Mouse (Mus musculus): ENCODE measurements around the gene Grm4. TPM values are rescaled to one million over a fixed set of nuclear protein-coding genes. Genes with fewer than 3 reads are reported as not detected.
A peak's percentile ranks its signal among the peaks of the same experiment; 100 is the strongest.

Gene Grm4
- polyA plus RNA-seq, 1 experiment from 2014 or later = not detected

DNA sequence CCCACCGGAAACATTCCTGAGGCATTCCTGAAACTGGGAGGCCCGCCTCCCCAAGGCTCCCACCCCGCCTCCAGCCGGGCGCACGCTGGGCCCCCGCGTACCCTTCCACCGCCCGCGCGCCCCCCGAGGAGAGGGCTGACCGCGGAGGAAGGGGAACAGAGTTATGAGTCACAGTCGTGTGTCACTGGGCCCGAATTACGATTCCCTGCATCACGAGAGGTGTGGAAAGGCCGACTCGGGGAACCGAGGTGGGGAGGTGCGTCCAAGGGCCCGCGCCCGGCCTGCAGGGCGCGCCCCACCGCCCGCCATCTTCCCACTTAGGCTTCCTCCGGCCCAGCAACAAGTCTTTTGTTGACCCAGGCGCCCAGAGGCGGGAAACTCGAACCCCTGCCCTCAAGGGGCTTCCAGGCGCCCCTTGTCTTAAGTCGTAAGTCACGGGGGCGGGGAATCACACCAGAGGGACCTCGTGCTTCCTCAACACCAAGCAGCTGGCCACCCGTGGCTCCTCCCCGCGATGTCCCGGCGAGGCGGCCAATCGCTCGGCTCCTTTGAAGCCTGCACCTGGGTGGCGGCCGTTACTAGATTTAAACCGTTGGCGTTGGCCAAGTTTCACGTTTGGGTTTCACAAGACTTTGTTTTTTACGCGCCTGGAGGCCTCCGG, 34.4 kb upstream of the Grm4 start:
- peaks cover 28% of the 10 kb centered on the region in 2 experiments for H3K4me1 ChIP-seq (ENCODE audit: control insufficient read depth in 2 of 2, insufficient read depth in 2 of 2, low read length in 2 of 2)
- H3K9me3 ChIP-seq (ENCODE audit: control insufficient read depth, low read length) = no peaks in the 10 kb centered on the region
- peak overlapping the region; percentile 78 for H3K9ac ChIP-seq (ENCODE audit: low read length)
- ATAC-seq (ENCODE audit: insufficient number of reproducible peaks, insufficient read depth, low FRiP score, low read depth) = peak; percentile 33
- peak overlapping the region; percentile 93 for H3K4me2 ChIP-seq (ENCODE audit: low read length)
- no peaks in the 10 kb centered on the region for H3K27me3 ChIP-seq (ENCODE audit: control insufficient read depth, insufficient read depth, low read length)
- H3K27ac ChIP-seq (replicated peaks in 1 of 2; ENCODE audit: control insufficient read depth in 1 of 2, insufficient read depth in 1 of 2, low read depth in 2 of 2, low read length in 2 of 2) = peak overlapping the region; percentile 85 to 91
- 2% methylated on average over 54 of the region's 55 CpGs for WGBS
- peak overlapping the region; percentile 77 to 82 for H3K4me3 ChIP-seq (ENCODE audit: control insufficient read depth in 1 of 2, insufficient read depth in 1 of 2, low read depth in 1 of 2, low read length in 2 of 2)
- peaks cover under 1% of the 10 kb centered on the region; the same call in 1 of the 2 replicates for H3K36me3 ChIP-seq (ENCODE audit: control insufficient read depth, insufficient read depth, low read length)

DNA sequence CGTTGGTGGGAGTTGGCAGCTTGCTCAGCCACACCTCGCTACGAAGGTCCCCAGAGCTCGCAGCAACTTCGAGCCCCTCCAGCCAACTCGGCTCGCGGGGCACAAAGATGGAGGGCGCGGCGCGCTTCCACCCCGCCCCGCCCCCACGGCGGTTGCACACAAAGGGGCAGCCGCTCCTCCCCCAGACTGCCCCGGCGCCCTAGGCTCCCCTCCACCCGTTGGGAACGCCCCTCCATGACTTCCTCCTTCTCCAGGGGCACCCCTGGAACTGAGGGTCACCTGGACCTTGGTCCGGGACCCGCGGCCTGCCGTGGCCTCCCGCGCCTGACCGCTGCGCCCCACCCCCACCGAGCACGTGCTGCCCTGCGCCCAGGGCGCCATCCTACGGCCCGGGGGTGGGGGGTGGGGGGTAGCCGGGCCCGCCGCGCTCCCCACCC, 33.9 kb upstream of the Grm4 start:
- Histone ChIP-seq H3K9me3 (ENCODE audit: control insufficient read depth, low read length) (no peaks in the 10 kb centered on the region), H3K27me3 (ENCODE audit: control insufficient read depth, insufficient read depth, low read length) (no peaks in the 10 kb centered on the region), H3K9ac (ENCODE audit: low read length) (peak overlapping the region; percentile 78), H3K4me3 (ENCODE audit: control insufficient read depth in 1 of 2, insufficient read depth in 1 of 2, low read depth in 1 of 2, low read length in 2 of 2) (peak overlapping the region; percentile 77 to 82), H3K4me1 (ENCODE audit: control insufficient read depth in 2 of 2, insufficient read depth in 2 of 2, low read length in 2 of 2) (peaks cover 28% of the 10 kb centered on the region in 2 experiments), H3K4me2 (ENCODE audit: low read length) (peak overlapping the region; percentile 93), H3K36me3 (ENCODE audit: control insufficient read depth, insufficient read depth, low read length) (no peaks in the 10 kb centered on the region; the same call in 1 of the 2 replicates), H3K27ac (replicated peaks in 1 of 2; ENCODE audit: control insufficient read depth in 1 of 2, insufficient read depth in 1 of 2, low read depth in 2 of 2, low read length in 2 of 2) (peak overlapping the region; percentile 79 to 91)
- peak; percentile 23; the same call in 1 of the 2 replicates for ATAC-seq (ENCODE audit: insufficient number of reproducible peaks, insufficient read depth, low FRiP score, low read depth)
- 1% methylated on average over 28 of the region's 39 CpGs for WGBS

DNA sequence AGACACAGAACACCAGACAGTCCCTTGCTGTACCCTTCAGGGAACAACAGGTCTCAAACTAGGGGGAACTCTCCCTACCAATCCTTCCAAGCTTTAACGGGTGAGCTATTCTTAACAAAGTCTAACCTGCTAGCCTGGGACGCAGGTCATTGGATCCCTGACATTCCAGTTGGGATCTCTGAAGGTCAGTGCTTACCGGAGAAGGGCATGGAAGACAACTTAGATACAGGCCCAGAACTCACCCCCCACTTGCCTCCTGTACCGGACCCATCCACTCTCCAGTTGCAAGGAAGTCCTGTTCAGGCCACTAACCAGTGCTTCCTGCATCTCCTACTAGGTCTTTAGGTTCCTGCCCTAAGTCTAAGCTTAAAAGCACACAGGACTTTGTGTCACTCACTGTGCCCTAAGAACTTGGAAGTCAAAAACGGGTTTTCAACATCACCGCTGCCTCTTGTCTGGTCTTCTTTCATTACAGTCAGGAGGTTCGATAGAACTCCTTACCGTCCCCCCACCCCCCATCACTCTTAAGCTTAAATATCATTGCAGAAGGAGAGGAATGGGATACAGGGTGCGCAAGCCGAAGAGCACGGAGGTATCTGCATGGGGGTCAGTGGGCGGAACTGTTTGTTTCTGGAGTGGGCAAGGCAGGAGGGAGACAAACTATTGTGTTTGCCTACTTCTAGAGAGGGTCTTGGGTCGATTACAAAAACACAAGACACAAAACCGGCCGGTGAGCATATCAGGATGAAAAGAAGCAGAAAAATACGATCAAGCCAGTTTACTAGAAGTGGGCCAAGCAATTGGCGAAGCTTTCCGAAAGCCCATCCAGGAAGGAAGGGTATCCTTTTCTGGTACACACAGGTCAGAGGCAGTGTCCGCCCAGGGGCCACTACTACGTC, 33.1 kb upstream of the Grm4 start:
- peak overlapping the region; percentile 77 to 82 for H3K4me3 ChIP-seq (ENCODE audit: control insufficient read depth in 1 of 2, insufficient read depth in 1 of 2, low read depth in 1 of 2, low read length in 2 of 2)
- no peaks in the 10 kb centered on the region for H3K9me3 ChIP-seq (ENCODE audit: control insufficient read depth, low read length)
- H3K9ac ChIP-seq (ENCODE audit: low read length) = peak overlapping the region; percentile 78
- H3K27me3 ChIP-seq (ENCODE audit: control insufficient read depth, insufficient read depth, low read length) = no peaks in the 10 kb centered on the region
- WGBS = 49% methylated on average over 20 of the region's 20 CpGs
- H3K27ac ChIP-seq (replicated peaks in 1 of 2; ENCODE audit: control insufficient read depth in 1 of 2, insufficient read depth in 1 of 2, low read depth in 2 of 2, low read length in 2 of 2) = peak overlapping the region; percentile 79 to 91
- H3K4me2 ChIP-seq (ENCODE audit: low read length) = peak overlapping the region; percentile 93
- ATAC-seq (ENCODE audit: insufficient number of reproducible peaks, insufficient read depth, low FRiP score, low read depth) = no peak
- H3K36me3 ChIP-seq (ENCODE audit: control insufficient read depth, insufficient read depth, low read length) = no peaks in the 10 kb centered on the region
- peaks cover 29 to 31% of the 10 kb centered on the region in 2 experiments for H3K4me1 ChIP-seq (ENCODE audit: control insufficient read depth in 2 of 2, insufficient read depth in 2 of 2, low read length in 2 of 2)

DNA sequence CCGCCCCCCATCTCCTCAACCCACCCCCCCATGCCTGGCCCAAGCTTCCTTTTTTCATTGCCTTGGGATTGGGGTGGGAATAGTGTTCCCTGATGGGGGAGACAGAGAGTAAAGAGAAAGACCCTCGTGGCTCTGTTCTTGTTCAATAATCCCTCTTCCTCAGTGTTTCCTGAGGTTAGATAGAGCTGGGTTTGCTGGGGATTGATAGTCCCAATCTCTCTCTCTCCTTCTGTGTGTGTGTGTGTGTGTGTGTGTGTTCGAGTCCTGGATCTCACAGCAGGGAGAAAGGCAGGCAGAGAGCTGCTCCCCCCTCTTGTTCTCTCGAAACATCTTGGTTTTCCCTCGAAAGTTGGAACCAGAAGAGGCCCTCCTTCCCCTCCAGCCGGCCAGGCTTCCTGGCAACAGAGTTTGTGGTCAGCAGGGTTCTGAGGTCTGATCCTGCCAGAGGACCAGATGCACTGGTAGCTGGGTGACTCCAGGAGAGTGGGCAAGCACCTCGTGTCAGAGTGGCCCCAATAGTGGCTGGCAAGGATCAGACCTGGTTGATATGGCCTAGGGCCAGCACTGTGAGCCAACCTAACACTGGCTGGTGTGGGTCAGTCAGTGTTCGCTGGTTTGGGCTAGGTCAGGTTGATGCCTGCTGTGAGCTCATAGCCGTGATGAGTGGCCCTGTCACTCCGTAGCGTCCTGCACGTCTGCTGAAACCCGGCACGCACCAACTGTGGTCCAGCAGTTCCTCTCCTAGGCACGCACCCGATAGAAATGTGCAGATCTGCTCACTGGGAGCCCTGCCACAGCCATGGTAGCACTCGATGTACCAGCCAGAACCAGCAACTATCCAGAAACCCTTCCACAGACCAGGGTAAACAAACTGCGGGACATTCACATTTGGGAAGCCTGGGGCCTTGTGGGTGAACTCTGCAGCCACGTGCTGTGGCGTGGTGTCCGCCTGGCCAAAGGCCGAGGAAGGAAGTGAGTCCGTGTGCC, 31.3 kb upstream of the Grm4 start:
- 78% methylated on average over 23 of the region's 23 CpGs for WGBS
- H3K4me2 ChIP-seq (ENCODE audit: low read length) = no peak overlapping the region
- H3K36me3 ChIP-seq (ENCODE audit: control insufficient read depth, insufficient read depth, low read length) = no peaks in the 10 kb centered on the region
- H3K27me3 ChIP-seq (ENCODE audit: control insufficient read depth, insufficient read depth, low read length) = no peaks in the 10 kb centered on the region
- H3K9ac ChIP-seq (ENCODE audit: low read length) = no peak overlapping the region
- ATAC-seq (ENCODE audit: insufficient number of reproducible peaks, insufficient read depth, low FRiP score, low read depth) = no peak
- H3K27ac ChIP-seq (replicated peaks in 1 of 2; ENCODE audit: control insufficient read depth in 1 of 2, insufficient read depth in 1 of 2, low read depth in 2 of 2, low read length in 2 of 2) = no peak overlapping the region
- peaks cover 19 to 23% of the 10 kb centered on the region in 2 experiments for H3K4me1 ChIP-seq (ENCODE audit: control insufficient read depth in 2 of 2, insufficient read depth in 2 of 2, low read length in 2 of 2)
- no peaks in the 10 kb centered on the region for H3K9me3 ChIP-seq (ENCODE audit: control insufficient read depth, low read length)
- no peak overlapping the region for H3K4me3 ChIP-seq (ENCODE audit: control insufficient read depth in 1 of 2, insufficient read depth in 1 of 2, low read depth in 1 of 2, low read length in 2 of 2)

DNA sequence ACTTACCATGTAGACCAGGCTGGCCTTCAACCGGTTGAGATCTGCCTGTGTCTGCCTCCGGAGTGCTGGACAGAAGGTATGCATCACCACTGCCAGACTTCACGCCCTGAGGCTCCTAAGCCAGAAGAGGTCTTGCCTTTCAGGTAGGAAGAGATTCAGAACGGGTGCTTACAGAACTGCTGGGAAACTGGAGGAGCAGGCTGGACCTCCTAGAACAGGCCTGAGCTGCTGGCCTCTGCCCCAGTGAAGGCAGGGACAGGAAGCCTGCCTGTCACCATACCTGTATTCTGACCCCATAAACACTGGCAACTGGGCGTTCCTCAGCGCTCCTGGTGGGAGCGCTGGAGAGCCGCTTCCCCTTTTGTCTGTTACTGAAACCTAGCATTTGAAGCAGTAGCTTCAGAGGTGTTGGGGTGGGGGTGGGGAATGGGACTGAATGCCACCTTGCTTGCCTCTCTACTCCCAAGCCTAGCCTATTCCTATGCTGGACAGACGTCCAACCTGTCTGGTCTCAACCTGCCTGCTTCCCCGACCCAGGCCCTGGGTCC, 30.3 kb upstream of the Grm4 start:
- no peaks in the 10 kb centered on the region for H3K36me3 ChIP-seq (ENCODE audit: control insufficient read depth, insufficient read depth, low read length)
- H3K4me2 ChIP-seq (ENCODE audit: low read length) = no peak overlapping the region
- H3K27ac ChIP-seq (replicated peaks in 1 of 2; ENCODE audit: control insufficient read depth in 1 of 2, insufficient read depth in 1 of 2, low read depth in 2 of 2, low read length in 2 of 2) = no peak overlapping the region
- peaks cover 18 to 28% of the 10 kb centered on the region in 2 experiments for H3K4me1 ChIP-seq (ENCODE audit: control insufficient read depth in 2 of 2, insufficient read depth in 2 of 2, low read length in 2 of 2)
- H3K4me3 ChIP-seq (ENCODE audit: control insufficient read depth in 1 of 2, insufficient read depth in 1 of 2, low read depth in 1 of 2, low read length in 2 of 2) = no peak overlapping the region
- no peaks in the 10 kb centered on the region for H3K9me3 ChIP-seq (ENCODE audit: control insufficient read depth, low read length)
- 60% methylated on average over 10 of the region's 10 CpGs for WGBS
- no peaks in the 10 kb centered on the region for H3K27me3 ChIP-seq (ENCODE audit: control insufficient read depth, insufficient read depth, low read length)
- no peak for ATAC-seq (ENCODE audit: insufficient number of reproducible peaks, insufficient read depth, low FRiP score, low read depth)
- H3K9ac ChIP-seq (ENCODE audit: low read length) = no peak overlapping the region

DNA sequence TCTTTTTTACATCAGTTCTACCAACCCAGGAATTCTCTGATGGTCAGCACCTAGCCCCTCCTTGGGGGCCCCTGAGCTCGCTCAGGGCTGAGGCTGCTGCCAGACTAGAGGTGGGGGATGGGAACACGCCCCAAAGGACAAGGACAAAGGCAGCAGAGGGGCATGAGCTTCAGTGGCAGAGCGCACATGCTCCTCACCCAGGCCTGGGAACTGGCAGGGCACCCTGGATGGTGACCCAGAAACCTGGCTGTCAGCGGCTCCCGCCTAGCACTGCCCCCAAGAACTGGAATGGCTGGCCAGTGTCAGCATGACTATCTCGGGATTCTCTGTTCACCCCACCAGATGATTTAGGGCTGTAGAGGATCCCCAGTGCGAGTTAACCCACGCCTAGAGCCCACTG, 28.0 kb upstream of the Grm4 start:
- Histone ChIP-seq H3K36me3 (ENCODE audit: control insufficient read depth, insufficient read depth, low read length) (no peaks in the 10 kb centered on the region), H3K4me2 (ENCODE audit: low read length) (no peak overlapping the region), H3K4me1 (ENCODE audit: control insufficient read depth in 2 of 2, insufficient read depth in 2 of 2, low read length in 2 of 2) (peaks cover 6 to 13% of the 10 kb centered on the region in 2 experiments), H3K9me3 (ENCODE audit: control insufficient read depth, low read length) (no peaks in the 10 kb centered on the region), H3K27ac (replicated peaks in 1 of 2; ENCODE audit: control insufficient read depth in 1 of 2, insufficient read depth in 1 of 2, low read depth in 2 of 2, low read length in 2 of 2) (no peak overlapping the region), H3K9ac (ENCODE audit: low read length) (peak overlapping the region; percentile 25; the same call in 1 of the 2 replicates), H3K27me3 (ENCODE audit: control insufficient read depth, insufficient read depth, low read length) (no peaks in the 10 kb centered on the region), H3K4me3 (ENCODE audit: control insufficient read depth in 1 of 2, insufficient read depth in 1 of 2, low read depth in 1 of 2, low read length in 2 of 2) (no peak overlapping the region)
- ATAC-seq (ENCODE audit: insufficient number of reproducible peaks, insufficient read depth, low FRiP score, low read depth) = no peak
- 62% methylated on average over 8 of the region's 8 CpGs for WGBS

Measured in heart, embryonic 14.5 days (tissue).